Mouse (Mus musculus) kidney, adult 18-20 months (tissue): ENCODE data around the gene Clec1a.
A peak's percentile ranks its signal among the peaks of the same experiment; 100 is the strongest.
"Not testable (repeated sequence)": the region's sequence is repeated elsewhere in the genome, so short reads cannot be mapped to it uniquely, and the experiment has no call there.

Experiments used
- DNase-seq: peaks from one replicate; pipeline ENCODE4 v3.0.0; 2021

Gene Clec1a

DNA sequence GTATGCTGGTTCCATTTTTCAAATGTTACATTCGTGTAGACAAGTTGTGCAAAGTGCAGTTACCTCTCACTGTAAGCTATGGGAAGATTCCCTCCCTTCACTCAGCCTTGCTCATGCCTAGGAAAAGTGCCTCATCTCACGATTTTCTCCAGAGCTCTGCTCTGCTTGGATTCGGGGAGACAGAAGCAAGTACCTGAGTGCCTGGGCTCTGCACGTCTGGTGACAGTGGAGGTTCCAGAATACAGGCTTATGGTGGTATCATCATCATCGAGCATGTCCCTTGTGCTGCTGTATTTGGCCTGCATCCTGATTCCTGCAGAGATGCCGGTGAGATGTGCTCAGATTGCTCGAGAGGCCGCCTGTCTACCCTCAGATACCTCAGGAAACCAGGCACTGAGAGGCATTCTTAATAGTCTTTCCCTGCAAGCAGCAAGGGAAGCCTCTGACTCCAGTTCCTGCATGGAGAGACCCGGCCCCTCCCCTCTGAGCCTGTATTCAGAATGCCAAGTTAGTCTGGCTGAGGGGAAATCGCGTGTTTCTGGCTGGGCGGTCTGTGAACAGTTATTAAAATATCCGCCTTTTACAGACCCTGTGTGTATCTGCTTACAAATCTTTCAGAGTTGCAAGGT lies at the start of gene Clec1a:
Gene Clec1a (minus strand): TSS at position 590 of the 629 bp plus-strand sequence.
- DNase-seq: peak; percentile 55

DNA sequence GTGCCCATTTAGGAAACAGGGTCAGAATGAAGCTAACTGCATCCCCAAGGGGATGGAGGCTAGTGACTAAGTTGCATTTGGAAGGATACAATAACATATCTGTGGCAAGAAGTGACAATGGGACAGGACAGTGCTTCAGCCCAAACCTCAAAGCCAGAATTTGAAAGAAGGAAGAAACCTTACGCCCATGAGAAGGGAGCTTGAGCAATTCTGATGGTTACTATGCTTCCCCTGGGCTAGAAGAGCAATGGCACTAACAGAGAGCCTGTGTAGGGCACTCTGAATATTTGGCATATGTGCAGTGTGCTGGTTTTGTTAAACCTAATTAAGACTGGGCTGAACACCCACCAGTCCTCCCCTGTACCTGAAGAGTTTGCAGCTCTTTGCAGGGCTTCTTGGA lies 47.7 kb upstream of the Clec1a start:
- not testable (repeated sequence) for DNase-seq

DNA sequence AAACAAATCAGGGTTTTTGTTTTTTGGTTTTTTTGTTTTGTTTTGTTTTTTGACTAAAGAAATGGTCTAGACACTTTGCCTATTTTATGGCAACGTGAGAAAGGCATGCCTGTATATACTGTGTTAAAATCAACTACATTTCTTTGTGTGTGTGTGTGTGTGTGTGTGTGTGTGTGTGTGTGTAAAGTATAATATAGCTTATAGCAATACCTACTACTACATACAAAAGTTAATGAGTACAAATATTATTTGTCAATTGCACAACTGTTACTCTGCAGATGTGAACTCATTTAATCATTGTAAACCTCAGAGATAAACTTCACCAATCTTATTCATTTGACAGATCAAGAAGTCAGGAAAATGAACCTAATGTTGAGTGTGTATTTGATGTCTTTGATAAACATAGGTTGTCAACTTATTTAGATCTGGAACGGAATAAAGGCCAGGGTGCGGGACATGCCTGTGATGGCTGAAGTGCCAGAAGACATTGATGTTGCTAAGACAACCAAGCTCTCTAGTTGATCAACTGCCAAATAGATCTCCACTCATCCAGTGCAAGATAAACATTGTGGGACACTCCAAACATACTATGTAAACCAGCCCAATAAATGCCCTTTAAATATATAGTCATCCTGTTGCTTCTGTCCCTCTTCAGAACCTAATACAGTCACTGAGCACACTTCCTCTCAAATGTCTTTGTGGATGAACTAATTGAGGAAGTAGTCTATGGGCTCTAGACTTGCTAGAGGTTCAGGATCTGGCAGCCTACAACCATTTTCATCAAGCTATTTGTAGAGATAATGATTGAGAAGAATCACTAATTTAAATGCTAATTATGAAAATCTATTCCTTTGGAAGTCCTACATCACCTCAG lies 45.8 kb upstream of the Clec1a start:
- DNase-seq: no peak

DNA sequence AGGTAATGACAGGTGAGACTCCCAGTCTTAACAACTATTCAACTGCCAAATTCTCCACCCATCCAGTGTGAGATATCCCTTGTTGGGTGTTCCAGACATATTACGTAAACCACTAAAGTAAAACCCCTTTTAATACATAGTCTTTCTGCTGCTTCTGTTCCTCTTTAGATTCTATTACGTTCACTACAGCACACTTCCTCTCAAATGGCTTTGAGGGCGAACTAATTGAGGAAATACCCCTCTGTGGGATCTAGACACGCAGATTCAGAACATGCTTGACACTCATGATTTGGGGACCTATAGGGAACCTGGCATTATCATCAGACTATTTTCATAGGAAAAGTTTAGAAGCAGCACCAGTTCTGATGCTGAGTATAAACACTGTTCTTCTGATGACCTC lies 43.1 kb upstream of the Clec1a start:
- DNase-seq: no peak

DNA sequence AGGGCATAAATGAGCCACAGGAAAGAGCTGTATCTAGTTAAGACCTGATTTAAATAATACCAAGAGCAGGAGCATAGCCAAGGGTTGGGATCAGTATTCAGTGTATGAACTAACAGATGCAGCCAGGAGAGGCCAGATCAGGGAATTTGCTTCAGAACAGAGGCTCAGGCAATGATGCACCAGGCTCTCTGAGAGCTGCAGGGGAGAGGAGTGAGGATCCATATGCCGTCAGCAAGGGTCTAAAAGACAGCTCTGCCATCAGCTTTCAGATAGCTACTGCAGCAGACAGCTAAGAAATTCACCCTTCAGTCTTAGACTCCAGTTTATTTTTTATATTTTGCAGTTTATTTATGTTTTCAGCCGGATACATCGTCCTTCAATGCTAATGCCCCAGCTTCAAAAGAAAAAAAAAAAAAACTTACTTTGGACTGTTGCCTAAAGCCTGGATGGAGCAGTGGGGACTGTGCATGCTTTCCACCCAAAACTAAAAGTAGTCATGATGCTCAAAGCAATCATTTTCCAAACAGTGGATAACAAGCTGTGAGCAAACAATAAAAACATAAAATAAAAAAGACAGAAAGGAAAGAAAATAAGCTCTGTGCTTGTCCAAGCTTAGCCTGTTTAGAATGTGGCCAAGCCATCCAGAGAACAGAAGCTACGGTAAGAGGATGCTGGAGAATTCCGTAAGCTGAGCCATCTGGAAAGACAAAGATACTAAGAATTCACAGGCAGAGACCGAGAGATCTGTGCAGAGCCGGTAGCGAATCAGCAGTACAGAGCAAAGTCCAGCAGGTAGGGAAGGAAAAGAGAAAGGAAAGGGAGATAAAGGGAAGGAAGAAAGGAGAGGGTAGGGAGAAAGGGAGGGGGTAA lies 28.5 kb upstream of the Clec1a start:
- no peak for DNase-seq

DNA sequence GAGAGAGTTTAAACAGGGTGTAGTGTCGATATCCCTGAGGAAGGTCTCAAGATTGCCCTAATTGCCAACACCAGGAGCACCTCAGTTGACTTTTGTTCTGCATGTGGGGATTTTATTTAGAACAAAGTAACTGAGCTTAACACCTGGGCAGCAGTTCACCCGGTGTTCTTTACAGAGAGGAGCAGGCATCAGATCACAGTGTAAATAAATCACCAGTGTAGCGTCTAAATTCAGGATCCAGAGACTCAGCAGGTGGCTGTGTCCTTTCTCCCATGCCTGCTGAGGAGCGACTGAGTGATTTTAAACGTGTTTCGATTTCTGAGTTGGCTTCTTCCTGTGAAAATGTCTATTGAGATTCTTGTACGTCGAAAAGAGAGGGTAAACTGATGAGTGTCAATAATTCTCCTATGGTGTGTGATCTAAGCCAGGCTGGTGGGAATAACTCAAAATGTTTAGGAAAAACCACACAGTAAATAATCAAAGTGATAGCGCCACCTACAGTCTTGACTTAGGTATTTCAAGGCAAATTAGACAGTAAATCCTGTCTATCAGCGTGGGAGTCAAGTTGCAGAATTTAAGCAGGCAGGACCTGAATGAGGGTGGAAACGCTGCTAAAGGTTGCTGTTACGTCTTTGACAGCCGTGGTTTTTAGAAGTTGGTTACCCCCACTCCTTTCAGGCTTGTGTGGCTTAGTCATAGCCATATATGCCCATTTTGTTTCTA lies 24.8 kb upstream of the Clec1a start:
- DNase-seq: peak; percentile 31

DNA sequence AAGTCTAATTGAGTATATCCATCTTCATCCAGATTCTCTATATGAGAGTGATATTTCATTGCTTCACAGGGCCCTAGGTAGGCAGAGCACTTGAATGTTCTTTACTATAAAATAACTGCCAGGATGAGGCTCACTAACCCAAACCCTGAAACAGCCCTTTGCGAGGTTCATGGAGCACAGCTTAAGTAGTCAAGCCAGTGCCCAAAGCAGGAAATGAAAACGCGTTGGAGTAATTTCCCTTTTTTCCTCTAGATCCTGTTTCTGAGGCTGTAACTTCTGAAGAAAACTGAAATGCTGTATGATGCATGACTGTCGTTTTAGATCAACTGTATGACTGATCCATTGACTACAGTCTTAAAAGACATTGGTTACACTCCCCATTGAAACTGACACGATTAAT lies 20.8 kb upstream of the Clec1a start:
- no peak for DNase-seq

DNA sequence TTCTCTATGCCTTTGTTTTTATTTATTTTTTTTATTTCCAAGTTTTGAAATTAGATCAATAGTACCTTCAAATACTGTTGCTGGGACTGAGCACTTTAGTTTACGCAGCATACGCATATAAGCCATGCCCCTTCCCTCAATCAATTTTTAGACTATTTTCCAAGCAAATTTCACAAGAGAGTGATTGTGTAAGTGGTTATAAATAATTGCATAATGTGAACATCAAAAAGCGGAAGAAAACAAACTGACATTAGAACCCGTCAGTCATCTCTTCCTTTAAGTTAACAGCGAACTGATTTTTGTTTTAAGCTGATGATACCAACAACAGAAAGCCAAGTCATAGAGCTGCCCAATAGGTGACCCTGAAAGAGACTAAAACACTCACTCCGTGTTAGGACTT lies 19.6 kb upstream of the Clec1a start:
- no peak for DNase-seq

DNA sequence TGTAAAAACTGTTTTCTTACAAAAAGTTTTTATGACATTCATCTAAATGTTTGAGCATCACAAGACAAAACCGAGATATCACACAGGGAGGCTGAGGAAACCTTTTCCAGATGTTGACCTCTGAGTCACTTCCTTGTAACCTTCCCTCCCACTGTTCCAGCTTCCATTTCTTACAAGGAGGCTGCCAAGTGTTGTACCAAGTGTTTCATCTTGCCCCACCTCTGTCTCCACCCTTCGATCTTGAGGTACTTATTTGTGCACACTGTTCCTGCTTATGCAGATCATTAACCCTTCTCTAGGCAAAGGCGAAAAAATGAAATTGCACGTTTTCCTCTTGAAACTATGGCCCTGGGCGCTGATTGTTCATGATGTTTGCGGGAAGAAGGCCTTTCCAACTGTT lies 2.1 kb downstream of the Clec1a start:
- no peak for DNase-seq

DNA sequence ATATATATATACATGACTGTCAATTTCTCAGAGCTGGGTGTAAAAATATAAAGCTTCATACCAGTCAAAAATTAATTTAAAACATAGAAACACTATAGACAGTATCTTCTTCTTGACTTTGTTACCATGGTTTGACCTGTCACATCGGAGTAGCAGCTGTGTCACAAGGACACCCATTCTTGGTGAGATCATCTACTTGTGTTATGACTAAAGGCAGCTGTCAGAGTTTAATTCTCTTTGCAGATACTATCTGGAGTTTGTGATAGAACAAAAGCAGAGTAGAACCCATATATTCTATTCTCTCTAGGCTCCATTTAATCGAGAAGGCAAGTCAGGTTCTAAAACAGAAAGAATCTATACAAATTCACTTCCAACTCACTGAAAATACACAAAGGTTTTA lies 13.8 kb downstream of the Clec1a start:
- no peak for DNase-seq

DNA sequence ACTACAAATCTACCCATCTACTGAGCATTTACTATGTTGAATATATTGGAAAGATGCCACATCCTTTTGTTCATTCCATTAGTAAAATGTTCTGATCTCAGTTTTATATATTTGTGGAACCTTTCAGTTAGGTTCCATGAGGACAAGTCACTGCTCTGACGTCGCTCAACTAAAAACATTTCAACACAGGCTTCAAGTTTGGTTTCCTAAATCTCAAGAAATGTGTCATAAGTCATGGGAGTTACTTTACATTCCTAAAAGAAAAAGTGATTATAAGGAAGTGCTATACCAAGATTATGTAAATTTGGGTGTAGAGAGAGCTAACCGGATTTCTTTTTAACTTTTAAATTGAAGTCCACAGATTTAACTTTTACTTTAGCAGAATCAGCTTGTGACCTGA lies 15.8 kb downstream of the Clec1a start:
- DNase-seq: no peak

DNA sequence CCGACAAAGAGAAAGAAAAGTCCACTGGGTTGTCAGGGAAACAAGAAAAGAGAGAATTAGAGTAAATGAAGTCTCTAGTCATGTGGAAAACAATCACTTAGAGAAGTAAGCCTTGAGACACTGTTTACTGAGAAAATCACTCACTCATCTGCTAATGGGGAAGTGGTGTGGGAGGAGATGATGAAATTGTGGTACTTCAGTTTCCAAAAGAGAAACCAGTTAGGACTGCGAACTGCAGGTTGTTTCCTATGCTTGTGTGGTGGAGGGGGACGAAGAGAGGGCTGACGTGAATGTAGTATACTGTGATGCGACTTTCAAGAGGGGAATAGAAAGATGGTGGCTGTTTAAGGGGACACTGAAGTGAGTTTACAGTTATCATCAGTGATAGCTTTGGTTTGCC lies 17.6 kb downstream of the Clec1a start:
- no peak for DNase-seq

DNA sequence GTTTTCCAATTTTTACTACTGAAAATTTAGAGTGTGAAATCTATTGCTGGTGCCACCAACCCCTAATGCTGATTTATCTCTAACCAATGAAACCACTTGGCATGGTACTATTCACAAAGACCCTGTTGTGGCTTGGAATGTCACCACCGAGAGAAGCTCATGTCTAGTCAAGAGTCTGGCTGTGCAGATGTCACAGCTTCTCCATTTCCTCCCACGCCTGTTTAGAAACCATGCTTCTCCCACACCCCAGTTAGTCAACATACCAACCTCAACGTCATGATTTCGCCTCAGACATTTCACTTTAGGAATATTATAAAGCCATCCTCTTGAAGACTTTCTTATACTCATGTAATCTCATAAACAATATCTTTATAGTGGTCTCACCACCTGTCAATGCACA lies 24.5 kb downstream of the Clec1a start:
- no peak for DNase-seq

DNA sequence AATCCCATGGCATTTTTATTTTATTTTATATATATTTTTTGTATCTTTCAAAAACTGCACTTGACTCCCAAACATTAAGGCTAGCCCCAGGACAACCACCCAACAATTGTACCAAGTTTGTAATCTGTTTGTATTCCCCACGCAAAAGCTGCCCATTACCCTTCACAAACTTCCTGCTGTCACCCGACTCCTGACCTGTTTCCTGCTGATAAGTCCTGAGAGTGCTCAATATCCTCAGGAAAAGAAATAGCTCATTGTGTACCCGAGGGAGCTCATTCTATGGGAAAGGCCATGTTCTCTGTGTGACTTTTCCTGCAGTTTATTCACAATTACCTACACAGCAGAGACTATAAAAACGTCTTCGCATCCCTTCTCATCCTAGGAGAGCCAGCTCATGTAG lies 26.0 kb downstream of the Clec1a start:
- peak; percentile 34 for DNase-seq

DNA sequence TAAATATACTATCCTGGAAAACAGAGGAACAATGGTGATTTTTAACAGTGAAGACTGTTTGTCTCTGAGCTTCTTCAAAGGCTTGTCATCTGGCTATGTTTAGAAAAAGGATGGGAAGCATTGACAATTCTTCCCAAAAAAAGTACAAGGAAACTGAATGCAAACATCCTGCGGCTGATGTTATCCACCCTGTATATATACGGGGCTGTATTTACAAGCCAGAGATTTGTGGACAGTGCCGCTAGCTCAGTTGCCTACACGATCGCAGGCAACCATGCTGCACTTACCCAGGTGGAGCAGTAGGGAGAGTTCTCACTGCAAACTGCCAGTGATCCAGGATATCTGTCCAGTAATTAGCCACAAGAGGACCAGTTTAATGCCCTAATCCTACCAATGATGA lies 26.6 kb downstream of the Clec1a start:
- no peak for DNase-seq

DNA sequence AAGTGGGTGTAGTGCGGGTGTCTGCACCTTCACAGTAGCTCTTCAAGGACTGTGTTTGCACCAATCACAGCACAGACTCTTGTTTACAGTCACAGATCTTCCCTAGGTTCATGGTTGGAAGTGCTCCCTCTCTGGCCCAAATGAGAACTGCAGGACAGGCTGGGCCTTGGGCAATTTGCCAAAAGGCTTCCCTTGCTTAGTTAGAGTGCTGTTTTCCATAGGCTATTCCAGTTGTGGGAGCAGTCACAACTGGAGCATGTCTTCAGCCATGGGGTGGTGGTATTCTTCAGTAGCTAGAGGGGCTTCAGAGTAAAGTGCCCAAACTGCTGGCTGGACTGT lies 28.1 kb downstream of the Clec1a start:
- peak; percentile 90 for DNase-seq

DNA sequence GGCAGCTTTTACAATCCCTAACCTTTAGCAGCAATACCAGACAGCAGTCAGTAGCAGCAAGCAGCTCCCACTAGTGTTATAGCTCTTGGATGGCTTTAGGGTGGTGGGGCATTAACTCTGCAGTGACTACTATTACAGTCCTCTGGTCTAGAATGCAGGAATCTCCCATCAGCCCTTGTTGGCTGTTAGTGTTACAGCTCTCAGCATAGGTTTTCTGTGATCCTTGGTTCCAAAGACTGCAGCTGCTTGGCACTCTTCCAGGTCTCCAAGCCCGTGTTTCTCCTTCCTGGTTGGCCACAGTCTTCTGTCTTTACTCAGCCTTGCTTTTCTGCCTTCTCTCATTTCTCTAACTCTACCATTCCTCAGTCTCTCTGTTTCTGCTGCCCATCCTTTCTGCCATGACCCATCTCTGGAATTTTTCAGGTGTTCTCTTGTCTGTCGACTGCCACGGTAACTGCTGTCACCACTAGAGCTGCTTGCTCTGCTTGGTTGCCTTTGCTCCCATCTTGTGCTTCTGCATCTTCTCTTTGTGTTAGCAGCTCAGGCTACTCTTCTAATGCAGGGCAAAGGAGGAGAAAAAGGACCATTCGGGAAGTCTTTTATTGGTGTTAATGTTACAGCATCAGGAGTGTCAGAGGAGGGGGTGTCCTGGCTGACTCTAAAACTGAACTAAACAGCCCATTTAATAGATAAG lies 28.6 kb downstream of the Clec1a start:
- peak; percentile 35 for DNase-seq

DNA sequence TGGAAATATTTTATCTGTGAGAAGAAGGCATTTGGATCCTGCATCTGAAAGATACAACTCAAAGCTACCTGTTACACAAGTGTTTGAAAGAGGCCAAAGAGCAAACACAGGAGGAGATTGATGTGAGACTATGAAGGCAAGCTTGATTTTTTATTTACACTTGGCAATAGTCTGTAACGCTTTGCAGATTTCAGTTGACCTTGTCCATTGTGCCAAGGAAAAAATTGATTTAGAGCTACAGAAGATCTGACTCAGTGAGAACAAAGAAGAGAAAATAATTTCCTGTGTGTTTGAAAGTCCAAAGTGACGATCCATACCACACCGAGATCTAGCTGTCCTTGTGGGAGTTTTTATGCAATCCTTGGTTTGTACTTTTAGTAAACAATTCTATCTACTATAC lies 29.5 kb downstream of the Clec1a start:
- no peak for DNase-seq

DNA sequence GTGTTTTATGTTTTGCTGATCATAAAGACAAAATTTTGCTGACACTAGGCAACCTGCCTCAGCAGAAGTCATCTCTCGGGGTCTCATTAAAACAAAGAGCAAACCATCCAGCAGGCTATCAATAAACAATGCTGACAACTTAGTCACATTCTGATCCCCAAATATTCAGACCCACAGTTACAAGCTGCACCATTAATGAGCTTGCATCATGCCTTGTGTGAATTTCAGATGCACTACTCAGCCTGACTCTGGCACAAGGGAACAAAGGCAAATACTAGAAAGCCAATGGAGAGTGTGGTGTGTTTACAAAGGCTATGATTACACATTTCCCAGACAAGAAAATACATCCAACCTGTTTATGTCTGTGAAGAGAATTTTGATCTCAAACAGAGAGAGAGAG lies 37.6 kb downstream of the Clec1a start:
- no peak for DNase-seq

DNA sequence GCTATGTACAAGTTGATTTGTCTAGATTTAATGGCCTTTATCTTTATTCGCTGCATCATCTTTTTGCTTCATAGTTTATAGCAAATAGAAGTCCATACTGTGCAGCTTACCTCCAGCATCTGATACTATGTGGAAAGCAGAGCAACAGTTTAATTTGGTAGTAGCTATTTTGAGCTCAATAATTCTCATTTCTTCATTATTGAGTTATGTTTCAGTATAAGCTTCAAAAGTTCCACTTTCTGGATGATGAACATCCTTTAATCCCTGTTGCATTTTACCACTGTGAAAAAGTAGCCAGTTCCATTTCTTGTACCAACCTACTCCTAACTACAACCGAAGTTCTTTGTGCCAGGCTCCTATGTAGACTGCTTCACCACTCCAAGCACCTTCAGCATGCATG lies 43.2 kb downstream of the Clec1a start, which contains the start of gene Clec9a:
Gene Clec9a (plus strand): TSS at position 301 of the 400 bp plus-strand sequence.
- DNase-seq: no peak

DNA sequence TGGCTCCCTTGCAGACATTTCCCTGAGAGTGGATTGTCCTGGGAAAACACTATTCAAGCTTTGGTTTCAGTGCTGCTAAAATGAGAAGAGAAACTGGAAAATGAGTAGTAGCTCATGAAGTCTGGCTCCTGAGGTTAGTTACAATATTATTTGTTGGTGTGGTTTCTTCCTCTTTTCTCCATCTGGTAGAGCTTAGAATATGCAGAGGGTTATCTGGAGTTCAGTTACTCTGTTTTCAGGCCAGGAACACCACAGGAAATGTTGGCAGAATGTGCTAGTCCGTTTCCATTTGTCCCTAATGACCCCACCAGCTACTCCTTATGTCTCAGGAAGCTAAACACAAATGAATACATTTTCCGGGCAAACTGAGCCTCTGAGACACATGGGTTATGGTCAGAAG lies 44.5 kb downstream of the Clec1a start:
- no peak for DNase-seq

DNA sequence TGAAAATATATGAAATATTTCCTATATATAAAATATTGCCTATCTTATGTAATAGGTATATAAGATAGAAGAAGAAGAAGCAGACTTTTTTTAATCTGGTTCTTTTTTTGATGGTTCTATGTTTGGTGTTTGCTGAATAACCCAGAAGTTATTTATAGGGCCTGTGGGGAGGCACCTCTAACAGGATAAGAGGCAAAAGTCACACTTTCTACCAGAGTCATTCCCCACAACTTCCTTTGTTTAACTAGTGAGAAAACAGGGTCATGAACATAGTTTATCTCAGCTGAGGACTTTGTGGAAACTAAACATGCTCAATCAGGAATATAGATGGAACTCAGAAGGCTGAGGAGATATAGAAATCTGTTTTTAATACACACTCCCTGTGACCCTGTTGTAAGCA lies 45.8 kb downstream of the Clec1a start:
- DNase-seq: no peak
